Mouse (Mus musculus): ENCODE measurements around the gene Gpr107.
"Not testable (repeated sequence)": the region's sequence is repeated elsewhere in the genome, so short reads cannot be mapped to it uniquely, and the experiment has no call there.

Gene Gpr107

GRCm38 (mm10) chr2:31144901-31145300 lies 7.2 kb upstream of the Gpr107 start:
- ATAC-seq (ENCODE audit: insufficient number of reproducible peaks, low FRiP score, low TSS enrichment): no peak

GRCm38 (mm10) chr2:31147054-31147453 lies 5.1 kb upstream of the Gpr107 start:
- no peak for ATAC-seq (ENCODE audit: insufficient number of reproducible peaks, low FRiP score, low TSS enrichment)

GRCm38 (mm10) chr2:31150762-31151161 lies 1.4 kb upstream of the Gpr107 start:
- no peak for ATAC-seq (ENCODE audit: insufficient number of reproducible peaks, low FRiP score, low TSS enrichment)

- ATAC-seq (ENCODE audit: insufficient number of reproducible peaks, low FRiP score, low TSS enrichment): no peak
These were observed 4.7 kb downstream of the Gpr107 start for GRCm38 (mm10) chr2:31156846-31157245.

GRCm38 (mm10) chr2:31160147-31160920 lies 8.2 kb downstream of the Gpr107 start:
- no peak for ATAC-seq (ENCODE audit: insufficient number of reproducible peaks, low FRiP score, low TSS enrichment)

- no peak for ATAC-seq (ENCODE audit: insufficient number of reproducible peaks, low FRiP score, low TSS enrichment)
These were observed 9.5 kb downstream of the Gpr107 start for GRCm38 (mm10) chr2:31161620-31162019.

GRCm38 (mm10) chr2:31163361-31164118 lies 11.4 kb downstream of the Gpr107 start:
- ATAC-seq (ENCODE audit: insufficient number of reproducible peaks, low FRiP score, low TSS enrichment): no peak

- no peak for ATAC-seq (ENCODE audit: insufficient number of reproducible peaks, low FRiP score, low TSS enrichment)
These were observed 12.8 kb downstream of the Gpr107 start for GRCm38 (mm10) chr2:31164841-31165455.

- ATAC-seq (ENCODE audit: insufficient number of reproducible peaks, low FRiP score, low TSS enrichment): no peak
These were observed 13.4 kb downstream of the Gpr107 start for GRCm38 (mm10) chr2:31165529-31165928.

- ATAC-seq (ENCODE audit: insufficient number of reproducible peaks, low FRiP score, low TSS enrichment): not testable (repeated sequence)
These were observed 15.5 kb downstream of the Gpr107 start for GRCm38 (mm10) chr2:31167571-31167970.

GRCm38 (mm10) chr2:31169001-31169400 lies 16.9 kb downstream of the Gpr107 start:
- ATAC-seq (ENCODE audit: insufficient number of reproducible peaks, low FRiP score, low TSS enrichment): no peak

- no peak for ATAC-seq (ENCODE audit: insufficient number of reproducible peaks, low FRiP score, low TSS enrichment)
These were observed 18.0 kb downstream of the Gpr107 start for GRCm38 (mm10) chr2:31170164-31170563.

GRCm38 (mm10) chr2:31172001-31172400 lies 19.9 kb downstream of the Gpr107 start:
- no peak for ATAC-seq (ENCODE audit: insufficient number of reproducible peaks, low FRiP score, low TSS enrichment)

- ATAC-seq (ENCODE audit: insufficient number of reproducible peaks, low FRiP score, low TSS enrichment): no peak
These were observed 20.4 kb downstream of the Gpr107 start for GRCm38 (mm10) chr2:31172536-31172935.

GRCm38 (mm10) chr2:31173290-31173689 lies 21.2 kb downstream of the Gpr107 start:
- ATAC-seq (ENCODE audit: insufficient number of reproducible peaks, low FRiP score, low TSS enrichment): no peak

GRCm38 (mm10) chr2:31178593-31178992 lies 26.5 kb downstream of the Gpr107 start:
- not testable (repeated sequence) for ATAC-seq (ENCODE audit: insufficient number of reproducible peaks, low FRiP score, low TSS enrichment)

- ATAC-seq (ENCODE audit: insufficient number of reproducible peaks, low FRiP score, low TSS enrichment): no peak
These were observed 27.4 kb downstream of the Gpr107 start for GRCm38 (mm10) chr2:31179471-31179870.

- ATAC-seq (ENCODE audit: insufficient number of reproducible peaks, low FRiP score, low TSS enrichment): no peak
These were observed 28.0 kb downstream of the Gpr107 start for GRCm38 (mm10) chr2:31180081-31180551.

- ATAC-seq (ENCODE audit: insufficient number of reproducible peaks, low FRiP score, low TSS enrichment): no peak
These were observed 30.7 kb downstream of the Gpr107 start for GRCm38 (mm10) chr2:31182786-31183330.

GRCm38 (mm10) chr2:31183830-31184229 lies 31.7 kb downstream of the Gpr107 start:
- ATAC-seq (ENCODE audit: insufficient number of reproducible peaks, low FRiP score, low TSS enrichment): no peak

- no peak for ATAC-seq (ENCODE audit: insufficient number of reproducible peaks, low FRiP score, low TSS enrichment)
These were observed 36.6 kb downstream of the Gpr107 start for GRCm38 (mm10) chr2:31188691-31189090.
